Mouse (Mus musculus): Measurements from ENCODE around the gene Rtn4rl1. TPM values are rescaled to one million over a fixed set of nuclear protein-coding genes. Genes with fewer than 3 reads are reported as not detected.

Gene Rtn4rl1
- polyA plus RNA-seq, 1 experiment from 2014 or later = 12.4 TPM

DNA sequence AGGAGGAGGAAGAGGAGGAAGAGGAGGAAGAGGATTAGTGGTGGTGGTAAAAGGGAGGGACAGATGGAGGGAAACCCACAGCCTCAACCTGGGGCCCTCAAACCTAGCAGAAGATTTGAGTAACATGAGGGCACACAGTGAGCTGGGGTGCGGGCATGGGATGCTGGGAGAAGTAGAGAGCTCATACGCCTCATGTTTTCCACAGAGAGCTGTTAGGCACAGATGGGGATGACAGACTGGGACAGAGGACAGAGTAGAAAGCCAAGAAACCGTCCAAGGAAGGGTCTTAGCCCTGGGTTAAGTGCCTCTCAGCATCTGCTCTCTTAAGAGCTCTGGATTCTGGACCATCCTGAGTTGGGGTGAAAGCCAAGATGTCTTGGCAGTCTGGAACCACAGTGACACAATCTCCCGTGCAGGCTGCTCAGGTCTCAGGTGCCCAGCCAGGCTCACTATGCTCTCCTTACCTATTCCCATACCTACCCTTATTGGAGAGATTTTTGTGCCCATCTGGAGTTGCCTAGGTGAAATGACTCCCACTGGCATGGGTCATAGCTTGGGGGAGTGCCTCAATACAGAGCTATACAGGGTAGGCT, 63.6 kb downstream of the Rtn4rl1 start:
- Histone ChIP-seq H3K9ac (ENCODE audit: low read length) (no peak overlapping the region), H3K4me3 (ENCODE audit: low read length) (no peak overlapping the region), H3K4me2 (ENCODE audit: low read depth, low read length) (no peak overlapping the region), H3K27me3 (ENCODE audit: control insufficient read depth, insufficient read depth, low read length) (no peaks in the 10 kb centered on the region), H3K9me3 (replicated peaks; ENCODE audit: control insufficient read depth, low read length) (no peaks in the 10 kb centered on the region), H3K27ac (ENCODE audit: low read length) (no peak overlapping the region), H3K36me3 (ENCODE audit: control insufficient read depth, insufficient read depth) (no peaks in the 10 kb centered on the region), H3K4me1 (ENCODE audit: control insufficient read depth, insufficient read depth, low read length) (peaks cover 29% of the 10 kb centered on the region)
- no peak for ATAC-seq (replicated peaks; ENCODE audit: extremely low read depth, insufficient read depth, low FRiP score)
- 73% methylated on average over 4 of the region's 4 CpGs for WGBS

DNA sequence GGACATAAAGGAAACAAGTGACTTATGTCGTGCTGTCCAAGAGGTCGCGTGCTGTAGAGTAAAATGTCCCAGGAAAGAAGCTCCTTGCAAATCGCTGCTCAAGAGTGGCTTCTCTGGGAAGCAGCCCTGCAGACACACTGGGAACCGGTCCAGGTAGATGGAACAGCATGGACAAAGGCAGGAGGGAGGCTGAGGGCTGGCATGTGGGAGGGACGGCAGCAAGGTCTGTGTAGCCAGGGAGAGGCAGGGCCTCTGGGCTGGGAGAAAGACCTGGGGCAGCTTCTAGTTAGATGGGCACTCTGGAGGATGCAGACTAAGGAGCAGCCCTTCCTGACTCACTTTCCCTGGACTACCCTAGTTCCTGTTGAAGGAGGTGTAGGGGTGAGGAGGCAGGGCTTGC, 65.8 kb downstream of the Rtn4rl1 start:
- Histone ChIP-seq H3K9me3 (replicated peaks; ENCODE audit: control insufficient read depth, low read length) (no peaks in the 10 kb centered on the region), H3K9ac (ENCODE audit: low read length) (no peak overlapping the region), H3K36me3 (ENCODE audit: control insufficient read depth, insufficient read depth) (no peaks in the 10 kb centered on the region), H3K4me3 (ENCODE audit: low read length) (no peak overlapping the region), H3K4me2 (ENCODE audit: low read depth, low read length) (no peak overlapping the region), H3K27ac (ENCODE audit: low read length) (no peak overlapping the region), H3K27me3 (ENCODE audit: control insufficient read depth, insufficient read depth, low read length) (no peaks in the 10 kb centered on the region), H3K4me1 (ENCODE audit: control insufficient read depth, insufficient read depth, low read length) (peaks cover 33% of the 10 kb centered on the region)
- ATAC-seq (replicated peaks; ENCODE audit: extremely low read depth, insufficient read depth, low FRiP score) = no peak
- 51% methylated on average over 6 of the region's 6 CpGs for WGBS

DNA sequence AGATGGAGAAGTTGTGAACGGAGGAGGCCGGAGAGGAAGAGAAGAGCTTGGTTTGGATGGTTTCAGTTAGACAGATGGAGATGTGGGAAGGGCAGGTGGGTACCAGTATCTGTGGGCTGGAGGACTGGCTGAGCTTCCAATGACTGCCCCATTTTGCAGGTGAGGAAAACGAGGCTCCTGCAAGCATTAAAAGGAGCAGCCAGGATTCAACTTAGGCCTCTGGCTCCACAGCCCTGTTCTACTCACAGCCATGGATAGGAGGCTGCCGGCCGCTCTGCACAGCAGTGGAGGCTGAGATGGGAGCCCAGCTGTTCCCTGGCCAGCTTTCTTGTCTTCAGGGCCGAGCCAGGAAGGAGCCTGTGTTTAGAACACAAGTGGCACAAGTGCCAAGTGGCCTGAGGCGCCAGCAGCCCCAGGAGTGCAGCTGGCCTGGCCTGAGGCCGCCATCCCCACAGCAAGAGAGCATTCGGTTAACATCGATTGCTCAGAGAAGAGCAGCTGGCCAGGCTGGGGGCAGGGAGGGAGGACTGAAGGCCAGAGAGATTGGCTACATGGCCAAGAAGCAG, 66.5 kb downstream of the Rtn4rl1 start:
- 59% methylated on average over 10 of the region's 10 CpGs for WGBS
- Histone ChIP-seq H3K4me1 (ENCODE audit: control insufficient read depth, insufficient read depth, low read length) (peaks cover 26% of the 10 kb centered on the region), H3K9ac (ENCODE audit: low read length) (no peak overlapping the region), H3K36me3 (ENCODE audit: control insufficient read depth, insufficient read depth) (no peaks in the 10 kb centered on the region), H3K9me3 (replicated peaks; ENCODE audit: control insufficient read depth, low read length) (no peaks in the 10 kb centered on the region), H3K27me3 (ENCODE audit: control insufficient read depth, insufficient read depth, low read length) (no peaks in the 10 kb centered on the region), H3K4me2 (ENCODE audit: low read depth, low read length) (no peak overlapping the region), H3K4me3 (ENCODE audit: low read length) (no peak overlapping the region), H3K27ac (ENCODE audit: low read length) (no peak overlapping the region; the same call in 1 of the 2 replicates)
- no peak for ATAC-seq (replicated peaks; ENCODE audit: extremely low read depth, insufficient read depth, low FRiP score)

DNA sequence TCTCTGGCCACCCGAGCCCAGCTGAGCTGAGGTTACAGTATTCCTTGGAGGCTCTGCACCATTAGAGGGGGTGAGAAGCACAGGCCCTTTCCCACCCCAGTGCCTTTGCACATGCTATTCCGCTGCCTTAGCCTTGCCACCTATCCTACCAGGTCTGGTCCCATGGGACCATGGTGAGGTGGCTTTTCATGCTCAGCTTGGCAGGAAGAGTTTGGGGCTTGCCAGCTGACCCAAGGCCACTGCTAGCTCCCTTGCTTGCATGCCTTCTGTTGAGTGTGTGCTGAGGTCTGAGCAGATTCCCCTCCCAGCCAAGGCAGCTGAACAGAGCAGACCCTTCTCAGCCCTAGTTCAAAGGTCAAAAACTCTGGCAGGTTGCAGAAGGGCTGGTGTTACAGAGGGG, 67.4 kb downstream of the Rtn4rl1 start:
- Histone ChIP-seq H3K27ac (ENCODE audit: low read length) (no peak overlapping the region), H3K36me3 (ENCODE audit: control insufficient read depth, insufficient read depth) (no peaks in the 10 kb centered on the region), H3K4me1 (ENCODE audit: control insufficient read depth, insufficient read depth, low read length) (peaks cover 25% of the 10 kb centered on the region), H3K4me3 (ENCODE audit: low read length) (no peak overlapping the region), H3K27me3 (ENCODE audit: control insufficient read depth, insufficient read depth, low read length) (no peaks in the 10 kb centered on the region), H3K9ac (ENCODE audit: low read length) (no peak overlapping the region), H3K4me2 (ENCODE audit: low read depth, low read length) (no peak overlapping the region), H3K9me3 (replicated peaks; ENCODE audit: control insufficient read depth, low read length) (no peaks in the 10 kb centered on the region)
- 84% methylated on average over 2 of the region's 2 CpGs for WGBS
- ATAC-seq (replicated peaks; ENCODE audit: extremely low read depth, insufficient read depth, low FRiP score) = no peak

DNA sequence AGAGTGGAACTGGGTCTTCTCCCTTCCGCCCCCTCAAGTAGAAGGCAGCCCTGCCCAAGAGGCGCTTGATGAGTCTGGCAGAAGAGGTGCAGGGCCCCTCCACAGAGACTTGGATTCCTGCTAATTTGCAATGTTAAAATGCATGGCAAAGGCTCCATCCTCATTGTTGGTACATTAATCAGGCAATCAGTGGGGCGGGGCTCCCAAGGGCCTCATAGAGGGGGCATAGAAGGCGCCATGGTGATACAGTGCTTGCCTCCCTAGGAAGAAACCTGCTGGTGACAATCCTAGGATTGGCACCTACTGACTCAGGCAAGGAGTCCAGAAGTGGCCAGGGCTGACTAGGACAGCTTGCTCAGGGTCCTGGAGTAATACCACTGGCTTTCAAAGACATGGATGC, 68.1 kb downstream of the Rtn4rl1 start:
- no peaks in the 10 kb centered on the region for H3K9me3 ChIP-seq (replicated peaks; ENCODE audit: control insufficient read depth, low read length)
- no peaks in the 10 kb centered on the region for H3K27me3 ChIP-seq (ENCODE audit: control insufficient read depth, insufficient read depth, low read length)
- H3K4me2 ChIP-seq (ENCODE audit: low read depth, low read length) = no peak overlapping the region
- no peaks in the 10 kb centered on the region for H3K36me3 ChIP-seq (ENCODE audit: control insufficient read depth, insufficient read depth)
- no peak for ATAC-seq (replicated peaks; ENCODE audit: extremely low read depth, insufficient read depth, low FRiP score)
- H3K27ac ChIP-seq (ENCODE audit: low read length) = no peak overlapping the region
- peaks cover 25% of the 10 kb centered on the region for H3K4me1 ChIP-seq (ENCODE audit: control insufficient read depth, insufficient read depth, low read length)
- no peak overlapping the region for H3K9ac ChIP-seq (ENCODE audit: low read length)
- no peak overlapping the region for H3K4me3 ChIP-seq (ENCODE audit: low read length)
- 85% methylated on average over 4 of the region's 4 CpGs for WGBS

DNA sequence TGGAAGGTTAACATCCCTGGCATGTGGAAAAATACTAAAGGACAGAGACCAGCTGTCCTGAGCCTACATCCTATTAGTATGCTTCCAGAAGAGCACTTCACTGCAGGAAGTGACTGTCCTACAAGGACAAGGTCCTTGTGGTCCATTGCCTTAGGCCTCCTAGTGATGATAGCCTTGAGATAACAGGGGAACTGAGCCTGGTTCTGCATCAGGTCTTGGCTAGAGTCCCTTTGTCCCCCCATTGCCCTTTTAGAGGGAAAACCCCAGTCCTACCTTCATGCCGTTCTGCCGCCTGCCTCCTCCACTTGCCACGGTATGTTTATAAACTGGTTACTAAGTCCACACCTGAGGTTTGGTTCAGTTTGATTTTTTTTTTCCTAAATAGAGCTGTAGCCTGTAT, 68.6 kb downstream of the Rtn4rl1 start:
- WGBS = 61% methylated on average over 3 of the region's 3 CpGs
- Histone ChIP-seq H3K36me3 (ENCODE audit: control insufficient read depth, insufficient read depth) (no peaks in the 10 kb centered on the region), H3K27me3 (ENCODE audit: control insufficient read depth, insufficient read depth, low read length) (no peaks in the 10 kb centered on the region), H3K9ac (ENCODE audit: low read length) (no peak overlapping the region), H3K9me3 (replicated peaks; ENCODE audit: control insufficient read depth, low read length) (no peaks in the 10 kb centered on the region), H3K4me3 (ENCODE audit: low read length) (no peak overlapping the region), H3K4me2 (ENCODE audit: low read depth, low read length) (no peak overlapping the region), H3K27ac (ENCODE audit: low read length) (no peak overlapping the region; the same call in 1 of the 2 replicates), H3K4me1 (ENCODE audit: control insufficient read depth, insufficient read depth, low read length) (peaks cover 25% of the 10 kb centered on the region)
- ATAC-seq (replicated peaks; ENCODE audit: extremely low read depth, insufficient read depth, low FRiP score) = no peak

DNA sequence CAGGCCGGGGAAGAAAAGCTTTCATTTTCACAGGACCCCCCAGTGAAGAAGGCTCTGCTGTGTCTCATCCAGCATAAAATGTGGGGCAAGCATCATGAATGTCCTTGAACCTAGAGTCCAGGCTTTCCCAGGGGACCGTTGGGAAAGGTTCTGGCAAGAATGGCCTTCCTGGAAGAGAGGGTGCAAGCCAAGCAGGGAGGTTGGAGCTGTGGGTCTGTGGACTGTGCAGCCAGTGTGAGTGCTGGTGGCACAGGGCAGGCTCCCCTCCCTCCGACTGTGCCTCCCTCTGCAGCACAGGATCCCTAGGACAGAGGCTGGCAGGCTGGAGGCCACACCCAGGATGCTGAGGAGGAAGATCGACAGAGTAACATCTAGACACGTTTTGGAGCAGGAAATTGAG, 69.2 kb downstream of the Rtn4rl1 start:
- Histone ChIP-seq H3K36me3 (ENCODE audit: control insufficient read depth, insufficient read depth) (no peaks in the 10 kb centered on the region), H3K4me3 (ENCODE audit: low read length) (no peak overlapping the region), H3K9ac (ENCODE audit: low read length) (no peak overlapping the region; the same call in 1 of the 2 replicates), H3K9me3 (replicated peaks; ENCODE audit: control insufficient read depth, low read length) (no peaks in the 10 kb centered on the region), H3K27me3 (ENCODE audit: control insufficient read depth, insufficient read depth, low read length) (no peaks in the 10 kb centered on the region), H3K27ac (ENCODE audit: low read length) (peak overlapping the region; percentile 33), H3K4me2 (ENCODE audit: low read depth, low read length) (no peak overlapping the region), H3K4me1 (ENCODE audit: control insufficient read depth, insufficient read depth, low read length) (peaks cover 31% of the 10 kb centered on the region)
- 47% methylated on average over 5 of the region's 5 CpGs for WGBS
- ATAC-seq (replicated peaks; ENCODE audit: extremely low read depth, insufficient read depth, low FRiP score) = no peak

DNA sequence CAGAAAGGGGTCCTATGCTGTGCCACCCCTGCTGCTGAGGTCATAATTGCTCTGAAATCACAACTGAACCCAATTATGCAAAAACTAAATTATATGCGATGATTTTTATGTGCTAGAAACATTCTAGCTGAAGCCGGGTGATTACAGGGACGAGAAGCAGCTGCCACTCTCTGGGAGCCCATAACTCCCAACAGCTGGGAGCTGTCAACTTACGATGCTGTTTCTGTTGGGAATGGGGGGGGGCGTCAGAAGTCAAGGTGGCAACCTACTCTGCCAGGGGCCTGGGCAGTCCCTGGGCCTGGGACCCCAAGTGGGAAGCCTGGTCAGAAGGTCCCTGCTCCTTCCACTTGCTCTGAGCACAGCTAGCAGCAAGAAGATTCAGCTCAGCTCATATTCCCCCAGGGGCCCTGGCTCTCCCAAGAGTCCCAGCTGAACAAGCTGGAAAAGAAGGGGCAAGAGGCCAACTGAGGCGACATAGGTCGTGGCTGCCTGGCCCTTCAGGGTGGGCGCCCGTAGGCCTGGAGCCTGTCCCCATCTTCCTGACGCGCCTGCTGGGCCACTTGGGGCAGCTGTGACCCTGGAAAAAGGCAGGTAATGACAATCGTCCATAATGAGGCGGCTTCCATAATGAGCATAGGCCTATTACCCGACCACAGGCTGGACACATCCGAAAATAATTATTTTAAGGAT, 69.8 kb downstream of the Rtn4rl1 start:
- Histone ChIP-seq H3K4me2 (ENCODE audit: low read depth, low read length) (no peak overlapping the region), H3K4me3 (ENCODE audit: low read length) (no peak overlapping the region), H3K27me3 (ENCODE audit: control insufficient read depth, insufficient read depth, low read length) (no peaks in the 10 kb centered on the region), H3K9me3 (replicated peaks; ENCODE audit: control insufficient read depth, low read length) (no peaks in the 10 kb centered on the region), H3K4me1 (ENCODE audit: control insufficient read depth, insufficient read depth, low read length) (peaks cover 37% of the 10 kb centered on the region), H3K9ac (ENCODE audit: low read length) (no peak overlapping the region), H3K36me3 (ENCODE audit: control insufficient read depth, insufficient read depth) (no peaks in the 10 kb centered on the region), H3K27ac (ENCODE audit: low read length) (peak overlapping the region; percentile 33)
- ATAC-seq (replicated peaks; ENCODE audit: extremely low read depth, insufficient read depth, low FRiP score) = no peak
- WGBS = 68% methylated on average over 15 of the region's 15 CpGs

DNA sequence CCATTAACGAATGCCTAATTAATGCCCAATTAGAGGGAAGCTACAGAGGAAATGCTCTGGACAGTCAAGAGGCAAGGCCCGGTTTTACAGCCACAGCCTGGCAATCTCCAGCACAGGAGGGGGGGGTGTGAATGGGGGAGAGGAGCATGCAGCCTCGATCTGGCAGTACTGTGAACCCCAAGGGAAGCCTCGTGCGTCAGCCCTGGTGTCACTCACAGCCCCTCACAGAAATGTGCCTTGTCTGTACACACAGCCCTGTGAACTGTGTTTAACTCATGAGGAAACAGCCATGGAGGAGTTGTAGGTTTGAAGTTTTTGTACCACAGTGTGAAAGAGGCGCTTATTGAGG, 70.4 kb downstream of the Rtn4rl1 start:
- Histone ChIP-seq H3K9ac (ENCODE audit: low read length) (no peak overlapping the region), H3K4me2 (ENCODE audit: low read depth, low read length) (no peak overlapping the region), H3K36me3 (ENCODE audit: control insufficient read depth, insufficient read depth) (no peaks in the 10 kb centered on the region), H3K27ac (ENCODE audit: low read length) (no peak overlapping the region), H3K4me3 (ENCODE audit: low read length) (no peak overlapping the region), H3K4me1 (ENCODE audit: control insufficient read depth, insufficient read depth, low read length) (peaks cover 41% of the 10 kb centered on the region), H3K27me3 (ENCODE audit: control insufficient read depth, insufficient read depth, low read length) (no peaks in the 10 kb centered on the region), H3K9me3 (replicated peaks; ENCODE audit: control insufficient read depth, low read length) (no peaks in the 10 kb centered on the region)
- no peak for ATAC-seq (replicated peaks; ENCODE audit: extremely low read depth, insufficient read depth, low FRiP score)
- 63% methylated on average over 6 of the region's 6 CpGs for WGBS

Data from heart, embryonic 16.5 days (tissue).